Mouse (Mus musculus) MEL (cell line): ENCODE measurements around the gene Eif4a2. TPM values are rescaled to one million over a fixed set of nuclear protein-coding genes. Genes with fewer than 3 reads are reported as not detected.

Experiments
- DNase-seq: peaks from one replicate; pipeline ENCODE4 v3.0.0; 2011; ENCODE audit warnings: low read depth, low spot score
- H3K27ac ChIP-seq: 2 replicates; pipeline ENCODE4 v1.5.1; 2012; ENCODE audit warnings: low read depth, mild to moderate bottlenecking, control low read depth, low read length, moderate library complexity; ENCODE audit not compliant: control insufficient read depth
- H3K27me3 ChIP-seq, 2 experiments: fragments of 150-350 bp in 1 of 2; sonication (generic) in 1 of 2; 2 replicates each; pipeline ENCODE4 v1.6.1; 2012; ENCODE audit warnings: low read length in 2 of 2, mild to moderate bottlenecking in 2 of 2, improper control_type of control experiment in 1 of 2, moderate library complexity in 1 of 2; ENCODE audit not compliant: insufficient read depth in 2 of 2, control insufficient read depth in 1 of 2
- H3K36me3 ChIP-seq, 2 experiments: 2 replicates each; pipeline ENCODE4 v1.6.1; 2012 to 2014; ENCODE audit warnings: low read length in 2 of 2, improper control_type of control experiment in 1 of 2, inconsistent platforms in 1 of 2, mild to moderate bottlenecking in 1 of 2; ENCODE audit not compliant: insufficient read depth in 2 of 2, control insufficient read depth in 1 of 2
- H3K4me1 ChIP-seq, 2 experiments: fragments of 150-350 bp in 1 of 2; sonication (generic) in 1 of 2; 2 replicates each; pipeline ENCODE4 v1.6.1; 2012; ENCODE audit warnings: low read length in 2 of 2, improper control_type of control experiment in 1 of 2, mild to moderate bottlenecking in 1 of 2; ENCODE audit not compliant: insufficient read depth in 2 of 2, control insufficient read depth in 1 of 2
- H3K4me3 ChIP-seq, 2 experiments: fragments of 150-350 bp in 1 of 2; sonication (generic) in 1 of 2; 2 replicates each; pipeline ENCODE4 v1.5.1; 2012; ENCODE audit warnings: low read depth in 2 of 2, low read length in 2 of 2, mild to moderate bottlenecking in 2 of 2, moderate library complexity in 2 of 2, control low read depth in 1 of 2, improper control_type of control experiment in 1 of 2; ENCODE audit not compliant: control insufficient read depth in 1 of 2, insufficient read depth in 1 of 2
- H3K79me2 ChIP-seq: 2 replicates; pipeline ENCODE4 v1.6.1; 2012; ENCODE audit warnings: mild to moderate bottlenecking, low read length, moderate library complexity; ENCODE audit not compliant: control insufficient read depth, poor library complexity, insufficient read depth
- H3K9ac ChIP-seq: 2 replicates; pipeline ENCODE4 v1.6.1; 2012; ENCODE audit warnings: low read depth, mild to moderate bottlenecking, control low read depth, low read length, moderate library complexity; ENCODE audit not compliant: control insufficient read depth, poor library complexity, severe bottlenecking
- H3K9me3 ChIP-seq: fragments of 150-350 bp; sonication (generic); replicated peaks from 2 replicates; pipeline ENCODE4 v1.6.1; 2012; ENCODE audit warnings: mild to moderate bottlenecking, low read length, improper control_type of control experiment, moderate library complexity; ENCODE audit not compliant: insufficient read depth
- CHD1 ChIP-seq: IDR thresholded peaks from 2 replicates; pipeline ENCODE4 v1.6.1; 2012; ENCODE audit warnings: low read depth, mild to moderate bottlenecking, inconsistent platforms, low read length, improper control_type of control experiment
- CHD2 ChIP-seq: IDR thresholded peaks from 2 replicates; pipeline ENCODE4 v1.6.1; 2011; ENCODE audit warnings: low read length, improper control_type of control experiment
- CTCF ChIP-seq, 3 experiments: IDR thresholded peaks in 2 of 3; conservative IDR thresholded peaks in 1 of 3; 2 replicates each; pipeline ENCODE4 v1.5.1; 2011 to 2012; ENCODE audit warnings: low read length in 3 of 3, low read depth in 2 of 3, mild to moderate bottlenecking in 2 of 3, improper control_type of control experiment in 1 of 3, inconsistent platforms in 1 of 3, mixed read lengths in 1 of 3, moderate library complexity in 1 of 3; ENCODE audit not compliant: control insufficient read depth in 1 of 3, insufficient read depth in 1 of 3, poor library complexity in 1 of 3, severe bottlenecking in 1 of 3
- ELF1 ChIP-seq: IDR thresholded peaks from 2 replicates; pipeline ENCODE4 v1.6.1; 2014; ENCODE audit warnings: low read depth, mild to moderate bottlenecking, inconsistent platforms, low read length, improper control_type of control experiment, moderate library complexity
- ETS1 ChIP-seq: IDR thresholded peaks from 2 replicates; pipeline ENCODE4 v1.6.1; 2012; ENCODE audit warnings: low read depth, mild to moderate bottlenecking, inconsistent platforms, low read length, improper control_type of control experiment, moderate library complexity
- GATA1 ChIP-seq: IDR thresholded peaks from 2 replicates; pipeline ENCODE4 v1.6.1; 2011; ENCODE audit warnings: low read depth, low read length, improper control_type of control experiment
- JUND ChIP-seq: IDR thresholded peaks from 2 replicates; pipeline ENCODE4 v1.6.1; 2011; ENCODE audit warnings: low read depth, mild to moderate bottlenecking, improper control_type of control experiment, low read length
- MAX ChIP-seq: IDR thresholded peaks from 2 replicates; pipeline ENCODE4 v1.6.1; 2011; ENCODE audit warnings: low read length, improper control_type of control experiment
- MAZ ChIP-seq: IDR thresholded peaks from 2 replicates; pipeline ENCODE4 v1.6.1; 2012; ENCODE audit warnings: low read depth, mild to moderate bottlenecking, inconsistent platforms, low read length, improper control_type of control experiment
- MXI1 ChIP-seq: IDR thresholded peaks from 2 replicates; pipeline ENCODE4 v1.6.1; 2011; ENCODE audit warnings: mild to moderate bottlenecking, low read depth, low read length, improper control_type of control experiment
- POLR2A ChIP-seq, 2 experiments: IDR thresholded peaks; 2 replicates each; pipeline ENCODE4 v1.6.1; 2011 to 2012; ENCODE audit warnings: low read length in 2 of 2, mild to moderate bottlenecking in 2 of 2, control low read depth in 1 of 2, improper control_type of control experiment in 1 of 2, low read depth in 1 of 2, moderate library complexity in 1 of 2; ENCODE audit not compliant: control insufficient read depth in 1 of 2, insufficient read depth in 1 of 2, poor library complexity in 1 of 2
- POLR2AphosphoS2 ChIP-seq: IDR thresholded peaks from 2 replicates; pipeline ENCODE4 v1.6.1; 2011; ENCODE audit warnings: low read length, improper control_type of control experiment
- POLR2AphosphoS5 ChIP-seq: IDR thresholded peaks from 2 replicates; pipeline ENCODE4 v1.6.1; 2012; ENCODE audit warnings: low read depth, borderline replicate concordance, mild to moderate bottlenecking, inconsistent platforms, low read length, moderate library complexity, mixed read lengths
- SIN3A ChIP-seq: IDR thresholded peaks from 2 replicates; pipeline ENCODE4 v1.6.1; 2012; ENCODE audit warnings: low read length, improper control_type of control experiment, inconsistent platforms
- SMC3 ChIP-seq: IDR thresholded peaks from 2 replicates; pipeline ENCODE4 v1.6.1; 2011; ENCODE audit warnings: low read depth, low read length, improper control_type of control experiment
- TBP ChIP-seq: IDR thresholded peaks from 2 replicates; pipeline ENCODE4 v1.8.0; 2011; ENCODE audit warnings: low read depth, low read length, improper control_type of control experiment
- TCF12 ChIP-seq: IDR thresholded peaks from 2 replicates; pipeline ENCODE4 v1.6.1; 2014; ENCODE audit warnings: low read depth, mild to moderate bottlenecking, inconsistent platforms, low read length, improper control_type of control experiment, moderate library complexity
- UBTF ChIP-seq: IDR thresholded peaks from 2 replicates; pipeline ENCODE4 v1.6.1; 2012; ENCODE audit warnings: low read depth, mild to moderate bottlenecking, inconsistent platforms, low read length, improper control_type of control experiment, moderate library complexity, borderline replicate concordance; ENCODE audit not compliant: insufficient read depth
- ZC3H11A ChIP-seq: IDR thresholded peaks from 2 replicates; pipeline ENCODE4 v1.6.1; 2012; ENCODE audit warnings: low read depth, mild to moderate bottlenecking, inconsistent platforms, low read length, improper control_type of control experiment
- ZKSCAN1 ChIP-seq: IDR thresholded peaks from 2 replicates; pipeline ENCODE4 v1.6.1; 2012; ENCODE audit warnings: low read depth, mild to moderate bottlenecking, inconsistent platforms, low read length, improper control_type of control experiment, moderate library complexity
- polyA plus RNA-seq, 2 experiments: library from polyadenylated mRNA; stranded (reverse) in 1 of 2; unstranded in 1 of 2; fragments of >175 nt in 1 of 2; fragments of >200 nt in 1 of 2; gene quantifications; 2 replicates each; pipeline versions ENCODE4 v1.2.1 to v1.2.4; 2012; ENCODE audit warnings: low replicate concordance in 2 of 2, low read depth in 1 of 2; ENCODE audit not compliant: insufficient read length in 2 of 2, insufficient read depth in 1 of 2, missing spikeins in 1 of 2
- total RNA-seq: library from RNA; depleted of rRNA; stranded (reverse); fragments of 300-350 nt; gene quantifications from 2 replicates; pipeline ENCODE4 v1.2.3, GENCODE M21; 2012

Eif4a2 gene
- total and polyA plus RNA-seq, 3 experiments, result 248 to 2,083 (median 290) TPM

GRCm38 (mm10) chr16:23100099-23100575, 7.1 kb upstream of the Eif4a2 start:
- peaks cover 3 to 6% of the 10 kb centered on the region in 2 experiments; a peak in 3 of 4 replicates for H3K4me1 ChIP-seq
- no peak overlapping the region for H3K27ac ChIP-seq
- H3K4me3 ChIP-seq, result no peak overlapping the region
- H3K9ac ChIP-seq, result no peak overlapping the region
- no peak for DNase-seq
- H3K79me2 ChIP-seq, result no peaks in the 10 kb centered on the region
- TF ChIP-seq TBP (no peak), POLR2AphosphoS2 (no peak), TCF12 (no peak), MAZ (no peak), CHD2 (no peak), ELF1 (no peak), POLR2AphosphoS5 (no peak), ZKSCAN1 (no peak), UBTF (no peak), CTCF (IDR thresholded peaks at IDR 0.05 in 2 of 3, conservative IDR thresholded peaks at IDR 0.05 in 1 of 3; ENCODE audit: control insufficient read depth in 1 of 3, insufficient read depth in 1 of 3, low read depth in 2 of 3, low read length in 3 of 3, poor library complexity in 1 of 3, severe bottlenecking in 1 of 3) (no peak), ETS1 (no peak), ZC3H11A (no peak), JUND (no peak), CHD1 (no peak), SMC3 (no peak)
- TF ChIP-seq, all 39 proteins: peak for 0
- no peaks in the 10 kb centered on the region for H3K9me3 ChIP-seq
- H3K27me3 ChIP-seq, result no peaks in the 10 kb centered on the region
- H3K36me3 ChIP-seq, result peaks cover 0 to 2% of the 10 kb centered on the region in 2 experiments; a peak in 2 of 4 replicates

DNA sequence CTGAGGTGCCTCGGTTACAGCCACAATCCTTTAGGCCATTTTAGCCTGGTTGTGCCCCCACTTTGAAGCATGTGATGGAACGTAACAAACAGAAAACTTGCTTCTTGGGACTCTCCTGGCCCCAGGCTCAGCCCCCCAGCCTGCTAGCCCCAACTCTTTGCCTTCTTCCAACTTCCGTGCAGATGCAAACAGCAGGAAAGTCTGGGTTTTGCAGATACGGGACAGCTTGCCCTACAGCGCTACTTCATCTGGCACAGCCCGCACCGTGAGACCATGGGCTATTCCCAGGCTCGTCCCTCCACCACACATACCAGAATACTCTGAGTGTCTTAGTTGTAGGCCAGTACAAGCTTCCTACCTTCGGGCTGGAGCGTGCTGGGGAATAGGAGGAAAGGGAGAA, 6.6 kb upstream of the Eif4a2 start:
- H3K27me3 ChIP-seq, result no peaks in the 10 kb centered on the region
- no peak for DNase-seq
- peaks cover 0 to 6% of the 10 kb centered on the region in 2 experiments; a peak in 2 of 4 replicates for H3K36me3 ChIP-seq
- H3K27ac ChIP-seq, result no peak overlapping the region
- H3K4me3 ChIP-seq, result no peak overlapping the region
- H3K4me1 ChIP-seq, result peaks cover 3 to 6% of the 10 kb centered on the region in 2 experiments; a peak in 3 of 4 replicates
- H3K79me2 ChIP-seq, result no peaks in the 10 kb centered on the region
- no peak overlapping the region for H3K9ac ChIP-seq
- no peaks in the 10 kb centered on the region for H3K9me3 ChIP-seq
- TF ChIP-seq ETS1 (no peak), CHD2 (no peak), SIN3A (no peak), POLR2AphosphoS2 (no peak), MAX (no peak), GATA1 (no peak), MXI1 (no peak), POLR2A (IDR thresholded peaks at IDR 0.05; ENCODE audit: control insufficient read depth in 1 of 2, insufficient read depth in 1 of 2, low read depth in 1 of 2, low read length in 2 of 2, poor library complexity in 1 of 2) (no peak)
